Mouse (Mus musculus) CD4-positive, CD25-positive, alpha-beta regulatory T cell, adult 4 months (primary cell): ENCODE measurements around the gene Wnt7a. TPM values are rescaled to one million over a fixed set of nuclear protein-coding genes. Genes with fewer than 3 reads are reported as not detected.

Experiments
- ATAC-seq: one replicate; pipeline ENCODE4 v1.8.0; 2017
- polyA plus RNA-seq, 2 experiments: library from polyadenylated mRNA; unstranded; fragments of 100-300 nt; shearing (Covaris generic); gene quantifications; one replicate each; pipeline ENCODE4 v1.2.1; 2017

The Wnt7a gene
- polyA plus RNA-seq, 2 experiments from 2014 or later, result not detected

GRCm38 (mm10) chr6:91335470-91335869, 75.7 kb downstream of the Wnt7a start:
- ATAC-seq, result no peak

- no peak for ATAC-seq
These were observed 79.3 kb downstream of the Wnt7a start for GRCm38 (mm10) chr6:91331886-91332285.

GRCm38 (mm10) chr6:91325556-91325955, 85.6 kb downstream of the Wnt7a start:
- no peak for ATAC-seq

GRCm38 (mm10) chr6:91324752-91325151, 86.4 kb downstream of the Wnt7a start:
- ATAC-seq, result no peak

- ATAC-seq, result no peak
These were observed 89.0 kb downstream of the Wnt7a start for GRCm38 (mm10) chr6:91322001-91322772.

Other genes with a start within 250 kb of the Wnt7a start
- under 1 TPM; 0.86 to 0.90 TPM for gene Fbln2, start 198.9 kb downstream of the Wnt7a start, polyA plus RNA-seq
- 10 to 100 TPM; 10.5 to 11.4 TPM for gene Chchd4, start 62.2 kb upstream of the Wnt7a start, polyA plus RNA-seq
- 10 to 100 TPM; 62.2 to 99.3 TPM for gene Tmem43, start 62.3 kb upstream of the Wnt7a start, polyA plus RNA-seq
- 10 to 100 TPM; 13.4 to 18.2 TPM for gene Xpc, start 104.5 kb upstream of the Wnt7a start, polyA plus RNA-seq
- gene Lsm3, start 104.6 kb upstream of the Wnt7a start, polyA plus RNA-seq, result 100 to 1,000 TPM; 129 to 140 TPM